Mouse (Mus musculus) bone marrow, adult 2 months (tissue): ENCODE results near the gene Gtf2h3.

Experiments
- CTCF ChIP-seq: fragments of 200-500 bp; IDR thresholded peaks from 2 replicates; pipeline ENCODE4 v1.5.1; 2011; ENCODE audit warnings: low read length, control low read depth; ENCODE audit not compliant: control insufficient read depth, insufficient read depth
- POLR2A ChIP-seq: fragments of 200-500 bp; IDR thresholded peaks from 2 replicates; pipeline ENCODE4 v1.6.1; 2011; ENCODE audit warnings: low read depth, mild to moderate bottlenecking, control low read depth, low read length, borderline replicate concordance; ENCODE audit not compliant: control insufficient read depth

GRCm38 (mm10) chr5:124578633-124579317, at the start of gene Gtf2h3, which contains the start of gene Eif2b1:
- TF ChIP-seq CTCF (no peak), POLR2A (peak; percentile 94; the same call in 1 of the 2 replicates)
